Mouse (Mus musculus) megakaryocyte, embryonic 14.5 days (primary cell): Measurements from ENCODE around the gene Spem1.

Experiments used
- FLI1 ChIP-seq: IDR thresholded peaks from 2 replicates; pipeline ENCODE4 v1.6.1; 2012; ENCODE audit warnings: low read length, inconsistent platforms, mixed read lengths
- GATA1 ChIP-seq: IDR thresholded peaks from 3 replicates; pipeline ENCODE4 v1.6.1; 2012; ENCODE audit warnings: mixed read lengths, low read length, inconsistent platforms, borderline replicate concordance

- no peak for TF ChIP-seq GATA1
- no peak for TF ChIP-seq FLI1
These were observed 21.9 kb downstream of the Spem1 start for GRCm38 (mm10) chr11:69800138-69800391.
